Mouse (Mus musculus): ENCODE results near the gene Sh3bp5l.

DNA sequence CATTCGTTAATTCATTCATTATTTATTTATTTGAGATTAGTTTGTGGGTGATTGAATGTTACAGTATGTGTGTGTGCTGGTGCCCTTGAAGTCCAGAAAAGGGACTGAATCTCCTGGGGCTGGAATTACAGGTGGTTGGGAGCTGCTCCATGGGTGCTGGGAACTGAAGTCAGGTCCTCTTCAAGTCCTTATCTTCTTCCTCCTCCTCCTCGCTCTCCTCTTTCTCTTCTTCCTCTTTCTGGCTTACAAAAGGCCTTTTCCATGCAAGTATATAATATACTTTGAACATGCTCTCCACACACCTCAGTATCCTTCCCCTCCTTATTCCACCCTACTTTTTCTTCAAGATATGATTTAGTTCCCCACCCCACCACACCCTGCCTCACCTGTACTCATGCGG is 26.5 kb downstream of the Sh3bp5l start:
- TF ChIP-seq CTCF (IDR thresholded peaks at IDR 0.05; ENCODE audit: low read depth) (no peak), EP300 (IDR thresholded peaks at IDR 0.05; ENCODE audit: low read depth) (no peak)
